Mouse (Mus musculus) megakaryocyte, embryonic 14.5 days (primary cell): Measurements from ENCODE around the gene Dok4.

Source experiments
- FLI1 ChIP-seq: IDR thresholded peaks from 2 replicates; pipeline ENCODE4 v1.6.1; 2012; ENCODE audit warnings: low read length, inconsistent platforms, mixed read lengths
- GATA1 ChIP-seq: IDR thresholded peaks from 3 replicates; pipeline ENCODE4 v1.6.1; 2012; ENCODE audit warnings: mixed read lengths, low read length, inconsistent platforms, borderline replicate concordance

GRCm38 (mm10) chr8:94841183-94841582 is 34.9 kb downstream of the Dok4 start:
- TF ChIP-seq GATA1 (no peak), FLI1 (no peak)
